Mouse (Mus musculus): ENCODE results near the gene Nr1h2. TPM values are rescaled to one million over a fixed set of nuclear protein-coding genes. Genes with fewer than 3 reads are reported as not detected.
A peak's percentile ranks its signal among the peaks of the same experiment; 100 is the strongest.

The Nr1h2 gene
- polyA plus RNA-seq, 1 experiment from 2014 or later, result 60.8 TPM

DNA sequence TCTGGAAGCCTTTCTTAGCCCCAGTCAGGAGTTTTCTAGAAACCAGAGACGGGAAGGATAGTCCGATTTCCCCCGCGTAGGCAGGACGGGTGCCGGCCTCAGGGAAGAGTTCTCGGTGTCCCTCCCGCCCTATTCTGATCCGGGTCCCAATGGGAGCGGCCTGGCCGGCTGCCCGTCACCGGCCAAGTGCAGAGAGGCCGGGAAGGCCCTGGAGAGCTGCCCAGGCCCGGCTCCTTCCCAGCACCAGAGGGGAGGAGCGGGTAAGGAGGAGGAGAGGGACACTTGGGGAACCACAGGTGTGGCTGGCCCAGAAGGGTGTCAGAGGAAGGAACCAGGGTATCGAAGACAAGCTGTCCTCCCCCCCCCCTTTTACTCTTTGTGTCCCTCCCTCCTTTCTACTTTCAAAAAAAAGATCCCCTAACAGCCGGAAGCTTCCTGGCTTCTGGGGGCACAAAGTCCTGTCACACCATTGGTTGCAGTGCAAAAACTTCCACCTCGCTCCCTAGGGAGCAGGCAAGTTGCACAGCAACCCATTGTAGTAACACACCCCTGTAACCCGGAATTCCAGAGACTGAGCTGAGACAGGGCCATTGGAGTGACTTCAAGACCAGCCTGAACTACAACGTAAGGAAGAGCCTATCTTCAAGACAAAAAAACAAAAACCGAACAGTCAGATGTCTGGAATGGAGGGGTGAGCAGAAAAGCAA is 28.5 kb downstream of the Nr1h2 start:
- no peak overlapping the region for H3K27ac ChIP-seq (replicated peaks; ENCODE audit: low read depth, low read length)
- H3K4me3 ChIP-seq (ENCODE audit: low read depth, low read length), result no peak overlapping the region
- no peaks in the 10 kb centered on the region for H3K9me3 ChIP-seq (ENCODE audit: control insufficient read depth, low read length)
- WGBS, result 11% methylated on average over 19 of the region's 22 CpGs
- peak; percentile 46 for DNase-seq (ENCODE audit: low spot score)
- peaks cover 59% of the 10 kb centered on the region for H3K27me3 ChIP-seq (replicated peaks; ENCODE audit: control insufficient read depth, insufficient read depth, low read length)
- 0 out of 2 replicates have a peak overlapping the region, but pooled peaks have one; percentile 16 for H3K9ac ChIP-seq (ENCODE audit: low read depth, low read length)
- no peaks in the 10 kb centered on the region for H3K36me3 ChIP-seq (ENCODE audit: control insufficient read depth, insufficient read depth, low read length)
- peak overlapping the region; percentile 25; the same call in 1 of the 2 replicates for H3K4me2 ChIP-seq (ENCODE audit: low read depth, low read length)
- peaks cover 6% of the 10 kb centered on the region; the same call in 1 of the 2 replicates for H3K4me1 ChIP-seq (ENCODE audit: control insufficient read depth, insufficient read depth, low read length)
- peak; percentile 7; the same call in 1 of the 2 replicates for ATAC-seq (ENCODE audit: low read depth)

GRCm38 (mm10) chr7:44524502-44524901 is 29.2 kb downstream of the Nr1h2 start, which contains the start of gene Mybpc2:
Gene Mybpc2, minus strand, starts transcription at chr7:44524656.
- Histone ChIP-seq H3K27me3 (replicated peaks; ENCODE audit: control insufficient read depth, insufficient read depth, low read length) (peaks cover 59% of the 10 kb centered on the region), H3K36me3 (ENCODE audit: control insufficient read depth, insufficient read depth, low read length) (no peaks in the 10 kb centered on the region), H3K4me3 (ENCODE audit: low read depth, low read length) (no peak within 1 kb of the TSS), H3K4me1 (ENCODE audit: control insufficient read depth, insufficient read depth, low read length) (peaks cover 6% of the 10 kb centered on the region; the same call in 1 of the 2 replicates), H3K4me2 (ENCODE audit: low read depth, low read length) (peak within 1 kb of the TSS; percentile 25; the same call in 1 of the 2 replicates), H3K27ac (replicated peaks; ENCODE audit: low read depth, low read length) (no peak within 1 kb of the TSS), H3K9me3 (ENCODE audit: control insufficient read depth, low read length) (no peaks in the 10 kb centered on the region), H3K9ac (ENCODE audit: low read depth, low read length) (0 out of 2 replicates have a peak within 1 kb of the TSS, but pooled peaks have one; percentile 16)
- WGBS, result 25% methylated on average over 12 of the region's 12 CpGs
- DNase-seq (ENCODE audit: low spot score), result no peak
- ATAC-seq (ENCODE audit: low read depth), result no peak

DNA sequence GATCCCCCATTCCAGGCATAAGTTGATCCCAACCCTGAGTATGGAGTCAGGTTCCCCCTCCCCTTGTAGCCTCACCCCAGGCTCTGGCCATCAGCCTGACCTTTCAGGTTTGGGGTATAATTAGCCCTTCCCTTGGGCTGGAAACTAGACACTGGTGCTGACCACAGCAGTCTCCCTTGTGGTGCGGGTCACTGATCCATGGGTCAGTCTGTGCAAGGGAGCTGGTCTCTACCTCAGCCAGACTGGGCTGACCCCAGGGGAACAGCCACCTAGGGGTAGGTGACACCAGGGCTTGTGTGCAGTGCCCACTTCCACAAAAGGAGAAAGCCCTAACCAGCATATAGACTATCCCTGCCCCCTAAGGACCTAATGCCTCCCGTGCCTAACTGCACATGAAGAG is 30.7 kb downstream of the Nr1h2 start:
- DNase-seq (ENCODE audit: low spot score) (no peak), ATAC-seq (ENCODE audit: low read depth) (no peak)
- H3K36me3 ChIP-seq (ENCODE audit: control insufficient read depth, insufficient read depth, low read length), result no peaks in the 10 kb centered on the region
- H3K4me2 ChIP-seq (ENCODE audit: low read depth, low read length), result no peak overlapping the region
- 52% methylated on average over 2 of the region's 2 CpGs for WGBS
- H3K27me3 ChIP-seq (replicated peaks; ENCODE audit: control insufficient read depth, insufficient read depth, low read length), result peaks cover 53% of the 10 kb centered on the region
- no peak overlapping the region for H3K4me3 ChIP-seq (ENCODE audit: low read depth, low read length)
- H3K4me1 ChIP-seq (ENCODE audit: control insufficient read depth, insufficient read depth, low read length), result peaks cover 6% of the 10 kb centered on the region; the same call in 1 of the 2 replicates
- no peaks in the 10 kb centered on the region for H3K9me3 ChIP-seq (ENCODE audit: control insufficient read depth, low read length)
- H3K27ac ChIP-seq (replicated peaks; ENCODE audit: low read depth, low read length), result no peak overlapping the region
- H3K9ac ChIP-seq (ENCODE audit: low read depth, low read length), result no peak overlapping the region

GRCm38 (mm10) chr7:44521710-44522109 is 32.0 kb downstream of the Nr1h2 start:
- DNase-seq (ENCODE audit: low spot score) (peak; percentile 53), ATAC-seq (ENCODE audit: low read depth) (peak; percentile 62; the same call in 1 of the 2 replicates)
- WGBS, result 5% methylated on average over 14 of the region's 20 CpGs
- H3K4me2 ChIP-seq (ENCODE audit: low read depth, low read length), result peak overlapping the region; percentile 34
- H3K4me1 ChIP-seq (ENCODE audit: control insufficient read depth, insufficient read depth, low read length), result 0 out of 2 replicates have a peak, but pooled peaks cover 6% of the 10 kb centered on the region
- no peaks in the 10 kb centered on the region for H3K9me3 ChIP-seq (ENCODE audit: control insufficient read depth, low read length)
- H3K27ac ChIP-seq (replicated peaks; ENCODE audit: low read depth, low read length), result no peak overlapping the region
- peak overlapping the region; percentile 34; the same call in 1 of the 2 replicates for H3K9ac ChIP-seq (ENCODE audit: low read depth, low read length)
- no peak overlapping the region for H3K4me3 ChIP-seq (ENCODE audit: low read depth, low read length)
- no peaks in the 10 kb centered on the region for H3K36me3 ChIP-seq (ENCODE audit: control insufficient read depth, insufficient read depth, low read length)
- peaks cover 50% of the 10 kb centered on the region for H3K27me3 ChIP-seq (replicated peaks; ENCODE audit: control insufficient read depth, insufficient read depth, low read length)

DNA sequence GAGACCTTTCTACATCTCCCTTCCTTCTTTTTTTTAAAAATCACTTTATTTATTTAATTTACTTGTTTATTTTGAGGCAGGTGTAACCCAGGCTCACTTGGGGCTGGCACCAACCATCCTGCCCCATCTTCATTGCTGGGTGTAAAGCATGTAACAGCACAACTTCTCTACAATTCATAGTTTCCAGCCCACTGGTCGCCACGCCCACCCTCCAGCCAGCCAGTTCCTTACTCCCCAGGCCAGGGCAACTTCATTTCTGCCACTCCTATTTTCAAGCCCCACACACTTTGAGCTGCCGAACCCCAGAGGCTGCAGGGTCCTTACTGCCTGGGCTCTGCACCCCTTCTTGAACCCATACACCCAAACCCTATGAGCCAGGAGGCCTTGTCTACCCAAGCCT is 32.8 kb downstream of the Nr1h2 start:
- Histone ChIP-seq H3K4me1 (ENCODE audit: control insufficient read depth, insufficient read depth, low read length) (0 out of 2 replicates have a peak, but pooled peaks cover 6% of the 10 kb centered on the region), H3K27ac (replicated peaks; ENCODE audit: low read depth, low read length) (no peak overlapping the region), H3K4me2 (ENCODE audit: low read depth, low read length) (no peak overlapping the region), H3K9ac (ENCODE audit: low read depth, low read length) (no peak overlapping the region), H3K4me3 (ENCODE audit: low read depth, low read length) (no peak overlapping the region), H3K27me3 (replicated peaks; ENCODE audit: control insufficient read depth, insufficient read depth, low read length) (peaks cover 45% of the 10 kb centered on the region), H3K9me3 (ENCODE audit: control insufficient read depth, low read length) (no peaks in the 10 kb centered on the region), H3K36me3 (ENCODE audit: control insufficient read depth, insufficient read depth, low read length) (no peaks in the 10 kb centered on the region)
- ATAC-seq (ENCODE audit: low read depth) (no peak), DNase-seq (ENCODE audit: low spot score) (no peak)
- WGBS, result 62% methylated on average over 3 of the region's 3 CpGs

GRCm38 (mm10) chr7:44519240-44519913 is 34.4 kb downstream of the Nr1h2 start:
- ATAC-seq (ENCODE audit: low read depth) (no peak), DNase-seq (ENCODE audit: low spot score) (no peak)
- WGBS, result 65% methylated on average over 9 of the region's 9 CpGs
- Histone ChIP-seq H3K4me3 (ENCODE audit: low read depth, low read length) (no peak overlapping the region), H3K4me1 (ENCODE audit: control insufficient read depth, insufficient read depth, low read length) (no peaks in the 10 kb centered on the region), H3K36me3 (ENCODE audit: control insufficient read depth, insufficient read depth, low read length) (no peaks in the 10 kb centered on the region), H3K9me3 (ENCODE audit: control insufficient read depth, low read length) (no peaks in the 10 kb centered on the region), H3K4me2 (ENCODE audit: low read depth, low read length) (no peak overlapping the region), H3K27ac (replicated peaks; ENCODE audit: low read depth, low read length) (no peak overlapping the region), H3K9ac (ENCODE audit: low read depth, low read length) (no peak overlapping the region), H3K27me3 (replicated peaks; ENCODE audit: control insufficient read depth, insufficient read depth, low read length) (peaks cover 31% of the 10 kb centered on the region)

- H3K27ac ChIP-seq (replicated peaks; ENCODE audit: low read depth, low read length), result no peak overlapping the region
- DNase-seq (ENCODE audit: low spot score), result no peak
- H3K4me2 ChIP-seq (ENCODE audit: low read depth, low read length), result no peak overlapping the region
- H3K9me3 ChIP-seq (ENCODE audit: control insufficient read depth, low read length), result 0 out of 2 replicates have a peak, but pooled peaks cover 3% of the 10 kb centered on the region
- H3K9ac ChIP-seq (ENCODE audit: low read depth, low read length), result no peak overlapping the region
- no peaks in the 10 kb centered on the region for H3K36me3 ChIP-seq (ENCODE audit: control insufficient read depth, insufficient read depth, low read length)
- no peak overlapping the region for H3K4me3 ChIP-seq (ENCODE audit: low read depth, low read length)
- peaks cover 8% of the 10 kb centered on the region for H3K27me3 ChIP-seq (replicated peaks; ENCODE audit: control insufficient read depth, insufficient read depth, low read length)
- H3K4me1 ChIP-seq (ENCODE audit: control insufficient read depth, insufficient read depth, low read length), result no peaks in the 10 kb centered on the region
- ATAC-seq (ENCODE audit: low read depth), result no peak
These were observed 46.3 kb downstream of the Nr1h2 start for GRCm38 (mm10) chr7:44507491-44507890.

DNA sequence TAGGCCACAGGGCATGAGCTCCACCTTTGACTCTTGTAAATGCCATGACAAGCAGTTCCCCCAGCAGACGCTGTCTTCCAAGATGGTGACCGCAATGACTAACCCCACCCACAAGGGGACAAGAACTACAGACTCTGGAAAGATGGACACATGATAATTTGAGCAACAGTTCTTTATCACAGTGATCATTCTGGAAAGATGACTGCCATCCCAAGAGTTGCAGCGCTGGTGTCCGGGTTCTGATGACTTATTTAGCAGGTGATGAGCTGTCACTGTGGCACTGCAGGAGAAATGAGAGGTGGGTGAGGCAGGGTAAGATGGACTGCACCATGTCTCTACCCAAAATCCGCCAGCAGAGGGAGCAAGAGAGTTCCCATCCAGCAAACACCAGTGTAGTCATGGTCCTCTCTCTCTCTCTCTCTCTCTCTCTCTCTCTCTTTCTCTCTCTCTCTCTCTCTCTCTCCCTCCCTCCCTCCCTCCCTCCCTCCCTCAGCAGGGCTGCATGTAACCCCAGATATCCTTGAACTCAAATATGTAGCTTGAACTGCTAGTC is 52.1 kb downstream of the Nr1h2 start:
- DNase-seq (ENCODE audit: low spot score) (peak; percentile 43), ATAC-seq (ENCODE audit: low read depth) (0 out of 2 replicates have a peak, but pooled peaks have one; percentile 62)
- Histone ChIP-seq H3K4me2 (ENCODE audit: low read depth, low read length) (no peak overlapping the region), H3K4me3 (ENCODE audit: low read depth, low read length) (no peak overlapping the region), H3K36me3 (ENCODE audit: control insufficient read depth, insufficient read depth, low read length) (no peaks in the 10 kb centered on the region), H3K27me3 (replicated peaks; ENCODE audit: control insufficient read depth, insufficient read depth, low read length) (no peaks in the 10 kb centered on the region), H3K9ac (ENCODE audit: low read depth, low read length) (no peak overlapping the region), H3K27ac (replicated peaks; ENCODE audit: low read depth, low read length) (no peak overlapping the region), H3K9me3 (ENCODE audit: control insufficient read depth, low read length) (0 out of 2 replicates have a peak, but pooled peaks cover 3% of the 10 kb centered on the region), H3K4me1 (ENCODE audit: control insufficient read depth, insufficient read depth, low read length) (no peaks in the 10 kb centered on the region)
- WGBS, result 41% methylated on average over 5 of the region's 5 CpGs

All from embryonic facial prominence, embryonic 14.5 days (tissue).